Mouse (Mus musculus) heart, embryonic 11.5 days (tissue): ENCODE measurements around the gene Kansl2. TPM values are rescaled to one million over a fixed set of nuclear protein-coding genes. Genes with fewer than 3 reads are reported as not detected.

Source experiments
- ATAC-seq: fragments of 200-750 bp; cut with Nextera tagmentation; replicated peaks from 2 replicates; pipeline ENCODE4 v1.8.0; 2017; ENCODE audit warnings: moderate library complexity; ENCODE audit not compliant: insufficient number of reproducible peaks, low FRiP score, low TSS enrichment
- H3K27ac ChIP-seq: fragments of 300-500 bp; sonication (generic); 2 replicates; pipeline ENCODE4 v1.5.1; 2014; ENCODE audit warnings: mild to moderate bottlenecking, low read depth, low read length
- H3K27me3 ChIP-seq: fragments of 300-500 bp; sonication (generic); 2 replicates; pipeline ENCODE4 v1.6.1; 2014; ENCODE audit warnings: mild to moderate bottlenecking, low read length, mixed read lengths; ENCODE audit not compliant: control insufficient read depth, insufficient read depth
- H3K36me3 ChIP-seq: fragments of 300-500 bp; sonication (generic); 2 replicates; pipeline ENCODE4 v1.6.1; 2014; ENCODE audit warnings: mild to moderate bottlenecking, low read length, moderate library complexity, mixed read lengths; ENCODE audit not compliant: control insufficient read depth, insufficient read depth
- H3K4me1 ChIP-seq: fragments of 300-500 bp; sonication (generic); 2 replicates; pipeline ENCODE4 v1.6.1; 2014; ENCODE audit warnings: low read length; ENCODE audit not compliant: control insufficient read depth, insufficient read depth
- H3K4me2 ChIP-seq: fragments of 300-500 bp; sonication (generic); 2 replicates; pipeline ENCODE4 v1.6.1; 2014; ENCODE audit warnings: mild to moderate bottlenecking, moderate library complexity
- H3K4me3 ChIP-seq: fragments of 300-500 bp; sonication (generic); 2 replicates; pipeline ENCODE4 v1.5.1; 2014; ENCODE audit warnings: low read depth, low read length
- H3K9ac ChIP-seq: fragments of 300-500 bp; sonication (generic); 2 replicates; pipeline ENCODE4 v1.6.1; 2014; ENCODE audit warnings: mild to moderate bottlenecking, low read depth, low read length, moderate library complexity
- H3K9me3 ChIP-seq: fragments of 300-500 bp; sonication (generic); replicated peaks from 2 replicates; pipeline ENCODE4 v1.6.1; 2016; ENCODE audit warnings: low read length; ENCODE audit not compliant: control insufficient read depth
- WGBS: fragments of 180-500 bp; shearing (Covaris S2); extraction: QIAGEN DNeasy Blood & Tissue Kit; methylation state at CpG from one replicate; pipeline ENCODE4 v1.1.7; 2014; ENCODE audit not compliant: insufficient replicate concordance; 5-methylcytosine and 5-hydroxymethylcytosine counted together
- polyA plus RNA-seq: library from polyadenylated mRNA; unstranded; fragments of >200 nt; fragmentation: Nextera tagmentation; extraction: Ambion mirVana; gene quantifications from 2 replicates; pipeline ENCODE4 v1.2.1, GENCODE M21; 2014

Gene Kansl2
- 75.9 and 77.5 TPM in 2 replicates for polyA plus RNA-seq

- no peaks in the 10 kb centered on the region for H3K27me3 ChIP-seq
- ATAC-seq: peak; percentile 100
- H3K4me3 ChIP-seq: peak within 1 kb of the TSS; percentile 65
- H3K27ac ChIP-seq: peak within 1 kb of the TSS; percentile 97
- H3K4me2 ChIP-seq: peak within 1 kb of the TSS; percentile 81
- peak within 1 kb of the TSS; percentile 90 for H3K9ac ChIP-seq
- H3K4me1 ChIP-seq: peaks cover 6% of the 10 kb centered on the region; the same call in 1 of the 2 replicates
- peaks cover 15% of the 10 kb centered on the region for H3K36me3 ChIP-seq
- WGBS: under 1% methylated on average over 68 of the region's 70 CpGs
- H3K9me3 ChIP-seq: no peaks in the 10 kb centered on the region
Observed at GRCm38 (mm10) chr15:98533881-98534627, at the start of gene Kansl2. Gene Kansl2 (minus strand): TSS chr15:98534264.

GRCm38 (mm10) chr15:98582996-98583395 is 48.9 kb upstream of the Kansl2 start:
- no peak overlapping the region for H3K9ac ChIP-seq
- WGBS: 75% methylated on average over 8 of the region's 8 CpGs

GRCm38 (mm10) chr15:98582410-98582809 is 48.3 kb upstream of the Kansl2 start:
- H3K9me3 ChIP-seq: no peaks in the 10 kb centered on the region
- 80% methylated on average over 8 of the region's 8 CpGs for WGBS
- H3K9ac ChIP-seq: no peak overlapping the region

More at GRCm38 (mm10) chr15:98582996-98583395, 48.9 kb upstream of the Kansl2 start:
- no peak overlapping the region for H3K27ac ChIP-seq
- no peaks in the 10 kb centered on the region for H3K36me3 ChIP-seq
- H3K27me3 ChIP-seq: no peaks in the 10 kb centered on the region
- peaks cover 15% of the 10 kb centered on the region for H3K4me1 ChIP-seq
- H3K9me3 ChIP-seq: no peaks in the 10 kb centered on the region
- no peak for ATAC-seq
- H3K4me2 ChIP-seq: no peak overlapping the region
- no peak overlapping the region for H3K4me3 ChIP-seq

DNA sequence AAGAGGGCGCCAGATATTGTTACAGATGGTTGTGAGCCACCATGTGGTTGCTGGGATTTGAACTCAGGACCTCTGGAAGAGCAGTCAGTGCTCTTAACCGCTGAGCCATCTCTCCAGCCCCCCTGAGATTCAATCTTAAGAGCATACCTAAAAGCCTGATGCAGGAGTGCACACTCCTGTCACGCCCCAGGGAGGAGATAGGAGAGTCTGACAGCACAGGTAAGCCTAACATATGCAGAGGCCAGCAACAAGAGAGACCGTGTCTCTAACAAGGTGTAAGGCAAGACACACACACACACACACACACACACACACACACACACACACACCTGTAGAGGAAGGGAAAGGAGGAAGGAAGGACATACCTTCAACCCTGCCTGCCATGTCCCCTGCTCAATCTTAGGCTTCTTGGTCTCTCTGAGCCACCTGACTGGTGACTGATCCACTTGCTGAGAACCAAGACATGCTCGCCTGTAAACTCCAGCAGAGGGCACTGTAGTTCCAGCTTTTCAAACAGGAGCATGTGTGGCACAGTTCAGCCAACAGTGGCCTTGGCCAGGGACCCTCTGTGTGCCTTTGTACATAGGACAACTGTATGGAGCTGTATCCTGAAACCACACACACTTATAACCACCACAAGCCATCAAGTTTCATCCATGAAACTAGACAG is 45.9 kb upstream of the Kansl2 start:
- Histone ChIP-seq H3K4me1 (peaks cover 7% of the 10 kb centered on the region; the same call in 1 of the 2 replicates), H3K36me3 (no peaks in the 10 kb centered on the region), H3K4me3 (no peak overlapping the region), H3K27me3 (no peaks in the 10 kb centered on the region), H3K4me2 (no peak overlapping the region), H3K27ac (no peak overlapping the region), H3K9ac (no peak overlapping the region), H3K9me3 (no peaks in the 10 kb centered on the region)
- ATAC-seq: no peak
- 39% methylated on average over 5 of the region's 5 CpGs for WGBS

More at GRCm38 (mm10) chr15:98582410-98582809, 48.3 kb upstream of the Kansl2 start:
- peaks cover 15% of the 10 kb centered on the region for H3K4me1 ChIP-seq
- ATAC-seq: no peak
- no peaks in the 10 kb centered on the region for H3K36me3 ChIP-seq
- H3K27ac ChIP-seq: no peak overlapping the region
- no peak overlapping the region for H3K4me3 ChIP-seq
- H3K4me2 ChIP-seq: no peak overlapping the region
- H3K27me3 ChIP-seq: no peaks in the 10 kb centered on the region

- Histone ChIP-seq H3K4me2 (no peak overlapping the region), H3K27ac (no peak overlapping the region), H3K9me3 (no peaks in the 10 kb centered on the region), H3K27me3 (no peaks in the 10 kb centered on the region), H3K4me1 (peaks cover 5% of the 10 kb centered on the region; the same call in 1 of the 2 replicates), H3K9ac (no peak overlapping the region), H3K4me3 (no peak overlapping the region), H3K36me3 (no peaks in the 10 kb centered on the region)
- no peak for ATAC-seq
- WGBS: 79% methylated on average over 2 of the region's 2 CpGs
Observed at GRCm38 (mm10) chr15:98579310-98579709, 45.2 kb upstream of the Kansl2 start.

GRCm38 (mm10) chr15:98573293-98573692 is 39.2 kb upstream of the Kansl2 start:
- Histone ChIP-seq H3K9ac (no peak overlapping the region), H3K4me2 (no peak overlapping the region), H3K9me3 (no peaks in the 10 kb centered on the region), H3K4me3 (no peak overlapping the region), H3K27ac (no peak overlapping the region), H3K27me3 (no peaks in the 10 kb centered on the region), H3K4me1 (peaks cover 6% of the 10 kb centered on the region), H3K36me3 (no peaks in the 10 kb centered on the region)
- no peak for ATAC-seq
- WGBS: 77% methylated on average over 4 of the region's 4 CpGs

GRCm38 (mm10) chr15:98570873-98571538 is 36.9 kb upstream of the Kansl2 start, which contains the start of the genes Ccnt1 and 4930415O20Rik:
Gene Ccnt1 (minus strand): TSS chr15:98570923.
Gene 4930415O20Rik (plus strand): TSS chr15:98571004.
- no peak within 1 kb of the TSS for H3K9ac ChIP-seq
- no peaks in the 10 kb centered on the region for H3K36me3 ChIP-seq
- no peaks in the 10 kb centered on the region for H3K27me3 ChIP-seq
- no peaks in the 10 kb centered on the region for H3K9me3 ChIP-seq
- H3K4me2 ChIP-seq: no peak within 1 kb of the TSS
- WGBS: 77% methylated on average over 10 of the region's 10 CpGs
- H3K4me3 ChIP-seq: no peak within 1 kb of the TSS
- ATAC-seq: no peak
- peaks cover 10% of the 10 kb centered on the region for H3K4me1 ChIP-seq
- no peak within 1 kb of the TSS for H3K27ac ChIP-seq

DNA sequence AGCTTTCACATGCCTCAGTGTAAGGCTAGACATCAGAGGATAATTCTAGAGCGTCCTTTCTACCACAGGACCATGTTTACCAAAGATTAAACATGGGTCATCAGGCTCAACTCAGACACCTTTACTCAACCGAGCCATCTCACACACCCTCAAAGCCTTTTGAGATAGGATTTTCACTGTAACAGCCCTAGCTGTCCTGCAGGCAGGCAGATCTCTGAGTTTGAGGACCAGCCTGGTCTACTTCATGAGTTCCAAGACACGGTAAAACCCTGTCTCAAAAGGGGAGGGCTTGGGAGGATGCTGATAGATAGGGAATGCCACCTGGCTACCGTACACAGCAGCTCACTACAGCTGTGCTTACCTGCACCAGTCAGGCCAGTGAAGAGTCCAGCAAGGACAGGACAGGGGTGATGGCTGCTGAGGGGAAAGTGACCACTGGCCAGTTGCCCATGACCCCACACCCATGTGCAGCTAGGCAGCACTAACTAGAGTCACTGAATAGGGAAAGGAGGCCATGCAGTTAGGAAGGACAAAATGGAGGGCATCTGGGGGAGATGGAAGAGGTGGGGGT is 35.8 kb upstream of the Kansl2 start:
- Histone ChIP-seq H3K9ac (no peak overlapping the region), H3K4me1 (peaks cover 21% of the 10 kb centered on the region), H3K9me3 (no peaks in the 10 kb centered on the region), H3K36me3 (no peaks in the 10 kb centered on the region), H3K27me3 (no peaks in the 10 kb centered on the region), H3K4me2 (no peak overlapping the region), H3K4me3 (no peak overlapping the region), H3K27ac (no peak overlapping the region)
- 76% methylated on average over 4 of the region's 4 CpGs for WGBS
- ATAC-seq: no peak
